Mouse (Mus musculus) midbrain, embryonic 15.5 days (tissue): Measurements from ENCODE around the gene Asic4. TPM values are rescaled to one million over a fixed set of nuclear protein-coding genes. Genes with fewer than 3 reads are reported as not detected.

Experiments
- ATAC-seq: fragments of 200-750 bp; cut with Nextera tagmentation; replicated peaks from 2 replicates; pipeline ENCODE4 v1.8.0; 2017; ENCODE audit warnings: moderate TSS enrichment
- H3K27ac ChIP-seq: fragments of 300-500 bp; sonication (generic); 2 replicates; pipeline ENCODE4 v1.5.1; 2015; ENCODE audit warnings: mild to moderate bottlenecking, inconsistent platforms
- H3K27me3 ChIP-seq: fragments of 300-500 bp; sonication (generic); replicated peaks from 2 replicates; pipeline ENCODE4 v1.6.1; 2015; ENCODE audit warnings: inconsistent platforms
- H3K36me3 ChIP-seq: fragments of 300-500 bp; sonication (generic); replicated peaks from 2 replicates; pipeline ENCODE4 v1.6.1; 2015; ENCODE audit warnings: inconsistent platforms
- H3K4me1 ChIP-seq: fragments of 300-500 bp; sonication (generic); 2 replicates; pipeline ENCODE4 v1.6.1; 2015; ENCODE audit warnings: inconsistent platforms
- H3K4me2 ChIP-seq: fragments of 300-500 bp; sonication (generic); 2 replicates; pipeline ENCODE4 v1.6.1; 2015; ENCODE audit warnings: inconsistent platforms, mild to moderate bottlenecking, moderate library complexity
- H3K4me3 ChIP-seq: fragments of 300-500 bp; sonication (generic); 2 replicates; pipeline ENCODE4 v1.5.1; 2015; ENCODE audit warnings: mild to moderate bottlenecking, inconsistent platforms
- H3K9ac ChIP-seq: fragments of 300-500 bp; sonication (generic); 2 replicates; pipeline ENCODE4 v1.6.1; 2015; ENCODE audit warnings: mild to moderate bottlenecking, inconsistent platforms
- H3K9me3 ChIP-seq: fragments of 300-500 bp; sonication (generic); 2 replicates; pipeline ENCODE4 v1.6.1; 2016; ENCODE audit warnings: inconsistent platforms
- WGBS: fragments of 180-500 bp; shearing (Covaris S2); methylation state at CpG from one replicate; pipeline ENCODE4 v1.1.7; 2015; ENCODE audit warnings: mixed read lengths; 5-methylcytosine and 5-hydroxymethylcytosine counted together
- polyA plus RNA-seq: library from polyadenylated mRNA; unstranded; fragments of >200 nt; fragmentation: Nextera tagmentation; extraction: Ambion mirVana; gene quantifications from 2 replicates; pipeline ENCODE4 v1.2.1, GENCODE M21; 2015

Gene Asic4
- 64.4 and 73.2 TPM in 2 replicates for polyA plus RNA-seq

DNA sequence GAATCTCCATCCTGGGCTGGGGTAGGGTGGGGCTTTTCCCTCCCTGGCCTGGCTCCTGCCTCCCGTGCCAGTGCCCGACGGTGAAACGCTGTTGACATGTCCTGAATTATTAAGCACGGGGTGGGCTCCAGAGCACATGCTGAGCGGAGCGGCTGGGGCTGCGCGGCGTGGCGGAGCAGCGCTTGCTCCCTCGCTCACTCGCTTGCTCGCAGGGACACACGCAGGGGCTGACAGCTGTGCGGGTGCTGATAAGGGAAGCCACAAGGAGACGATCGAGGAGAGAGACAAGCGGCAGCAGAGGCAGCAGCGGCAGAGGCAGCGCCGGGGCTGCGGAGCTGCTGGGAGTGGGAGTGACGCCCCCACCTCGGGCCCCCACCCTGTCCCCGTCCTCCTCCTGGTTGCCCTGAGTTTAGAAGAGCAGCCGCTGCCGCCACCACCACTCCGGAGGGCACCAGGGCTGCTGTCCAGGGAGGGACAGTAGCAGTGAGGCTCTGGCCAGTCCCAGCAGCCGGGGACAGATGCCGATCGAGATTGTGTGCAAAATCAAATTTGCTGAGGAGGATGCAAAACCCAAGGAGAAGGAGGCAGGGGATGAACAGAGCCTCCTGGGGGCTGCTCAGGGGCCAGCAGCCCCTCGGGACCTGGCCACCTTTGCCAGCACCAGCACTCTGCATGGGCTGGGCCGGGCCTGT, at the start of gene Asic4:
Gene Asic4, plus strand, starts transcription at position 123 of the 692 bp plus-strand sequence.
- H3K27ac ChIP-seq: peak within 1 kb of the TSS; percentile 82
- no peaks in the 10 kb centered on the region for H3K9me3 ChIP-seq
- ATAC-seq: 0 out of 2 replicates have a peak, but pooled peaks have one; percentile 22
- H3K4me3 ChIP-seq: peak within 1 kb of the TSS; percentile 44
- peak within 1 kb of the TSS; percentile 78 for H3K4me2 ChIP-seq
- H3K27me3 ChIP-seq: peaks cover 15% of the 10 kb centered on the region
- WGBS: 1% methylated on average over 35 of the region's 35 CpGs
- no peaks in the 10 kb centered on the region for H3K36me3 ChIP-seq
- peak within 1 kb of the TSS; percentile 66 for H3K9ac ChIP-seq
- peaks cover 63% of the 10 kb centered on the region for H3K4me1 ChIP-seq

GRCm38 (mm10) chr1:75400493-75401115, 49.6 kb upstream of the Asic4 start:
- Histone ChIP-seq H3K9ac (no peak overlapping the region), H3K4me1 (peaks cover 23% of the 10 kb centered on the region), H3K27ac (no peak overlapping the region), H3K4me3 (no peak overlapping the region), H3K36me3 (peaks cover 28% of the 10 kb centered on the region; the same call in 1 of the 2 replicates), H3K9me3 (no peaks in the 10 kb centered on the region), H3K4me2 (peak overlapping the region; percentile 27; the same call in 1 of the 2 replicates), H3K27me3 (no peaks in the 10 kb centered on the region)
- ATAC-seq: no peak; the same call in 1 of the 2 replicates
- WGBS: 48% methylated on average over 6 of the region's 6 CpGs

GRCm38 (mm10) chr1:75405547-75405946, 44.7 kb upstream of the Asic4 start:
- no peaks in the 10 kb centered on the region for H3K27me3 ChIP-seq
- no peak overlapping the region for H3K4me3 ChIP-seq
- 56% methylated on average over 3 of the region's 3 CpGs for WGBS
- peaks cover 29% of the 10 kb centered on the region; the same call in 1 of the 2 replicates for H3K36me3 ChIP-seq
- no peak overlapping the region for H3K9ac ChIP-seq
- no peak for ATAC-seq
- H3K9me3 ChIP-seq: no peaks in the 10 kb centered on the region
- no peak overlapping the region for H3K27ac ChIP-seq
- no peak overlapping the region for H3K4me2 ChIP-seq
- peaks cover 1% of the 10 kb centered on the region; the same call in 1 of the 2 replicates for H3K4me1 ChIP-seq

DNA sequence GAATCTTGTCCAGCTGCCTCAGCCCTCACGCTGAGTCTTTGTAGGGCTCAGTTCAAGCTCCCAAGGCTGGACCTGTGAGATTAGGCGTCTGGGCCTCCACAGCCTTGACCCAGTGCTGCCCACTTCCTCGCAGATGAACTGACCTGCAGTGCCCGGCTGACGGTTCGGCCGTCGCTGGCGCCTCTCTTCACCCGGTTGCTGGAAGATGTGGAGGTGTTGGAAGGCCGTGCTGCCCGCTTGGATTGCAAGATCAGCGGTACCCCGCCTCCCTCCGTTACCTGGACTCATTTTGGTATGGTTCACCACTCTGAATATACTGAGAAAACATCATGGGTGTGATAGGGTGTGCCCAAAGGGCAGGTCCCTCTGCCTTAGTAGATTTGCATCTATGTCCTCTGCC, 44.1 kb upstream of the Asic4 start:
- Histone ChIP-seq H3K27me3 (no peaks in the 10 kb centered on the region), H3K4me1 (no peaks in the 10 kb centered on the region), H3K4me3 (no peak overlapping the region), H3K4me2 (no peak overlapping the region), H3K9me3 (no peaks in the 10 kb centered on the region), H3K36me3 (peaks cover 29% of the 10 kb centered on the region; the same call in 1 of the 2 replicates), H3K9ac (no peak overlapping the region), H3K27ac (no peak overlapping the region)
- no peak for ATAC-seq
- WGBS: 93% methylated on average over 15 of the region's 15 CpGs

GRCm38 (mm10) chr1:75407056-75407455, 43.2 kb upstream of the Asic4 start:
- Histone ChIP-seq H3K4me1 (no peaks in the 10 kb centered on the region), H3K27me3 (no peaks in the 10 kb centered on the region), H3K9ac (no peak overlapping the region), H3K27ac (no peak overlapping the region), H3K4me2 (no peak overlapping the region), H3K36me3 (peaks cover 20% of the 10 kb centered on the region; the same call in 1 of the 2 replicates), H3K9me3 (no peaks in the 10 kb centered on the region), H3K4me3 (no peak overlapping the region)
- no peak for ATAC-seq
- WGBS: 93% methylated on average over 9 of the region's 9 CpGs

- Histone ChIP-seq H3K4me2 (no peak overlapping the region), H3K9me3 (no peaks in the 10 kb centered on the region), H3K4me3 (no peak overlapping the region), H3K36me3 (0 out of 2 replicates have a peak, but pooled peaks cover 9% of the 10 kb centered on the region), H3K27me3 (no peaks in the 10 kb centered on the region), H3K4me1 (no peaks in the 10 kb centered on the region), H3K27ac (no peak overlapping the region), H3K9ac (no peak overlapping the region)
- WGBS: 77% methylated on average over 4 of the region's 4 CpGs
- ATAC-seq: no peak
These were observed 42.0 kb upstream of the Asic4 start for GRCm38 (mm10) chr1:75408210-75408609.

DNA sequence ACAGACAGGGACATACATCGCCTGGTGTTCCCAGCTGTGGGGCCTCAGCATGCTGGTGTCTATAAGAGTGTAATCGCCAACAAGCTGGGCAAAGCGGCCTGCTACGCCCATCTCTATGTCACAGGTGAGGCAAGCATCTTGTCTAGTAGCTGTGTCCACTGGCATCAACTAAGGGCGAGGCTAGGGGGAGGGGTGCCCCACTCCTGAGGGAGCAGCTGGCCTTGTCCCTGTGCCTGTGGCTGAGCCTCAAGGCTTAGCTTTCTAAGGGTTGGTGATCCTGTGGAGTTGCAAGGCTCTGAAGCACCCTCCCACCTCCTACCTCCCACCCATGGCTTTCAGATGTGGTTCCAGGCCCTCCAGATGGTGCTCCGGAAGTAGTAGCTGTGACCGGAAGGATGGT, 40.3 kb upstream of the Asic4 start:
- no peaks in the 10 kb centered on the region for H3K27me3 ChIP-seq
- ATAC-seq: no peak
- no peak overlapping the region for H3K4me2 ChIP-seq
- no peaks in the 10 kb centered on the region for H3K9me3 ChIP-seq
- H3K4me3 ChIP-seq: no peak overlapping the region
- WGBS: 90% methylated on average over 7 of the region's 7 CpGs
- H3K9ac ChIP-seq: no peak overlapping the region
- no peaks in the 10 kb centered on the region for H3K4me1 ChIP-seq
- 0 out of 2 replicates have a peak, but pooled peaks cover 4% of the 10 kb centered on the region for H3K36me3 ChIP-seq
- no peak overlapping the region for H3K27ac ChIP-seq

DNA sequence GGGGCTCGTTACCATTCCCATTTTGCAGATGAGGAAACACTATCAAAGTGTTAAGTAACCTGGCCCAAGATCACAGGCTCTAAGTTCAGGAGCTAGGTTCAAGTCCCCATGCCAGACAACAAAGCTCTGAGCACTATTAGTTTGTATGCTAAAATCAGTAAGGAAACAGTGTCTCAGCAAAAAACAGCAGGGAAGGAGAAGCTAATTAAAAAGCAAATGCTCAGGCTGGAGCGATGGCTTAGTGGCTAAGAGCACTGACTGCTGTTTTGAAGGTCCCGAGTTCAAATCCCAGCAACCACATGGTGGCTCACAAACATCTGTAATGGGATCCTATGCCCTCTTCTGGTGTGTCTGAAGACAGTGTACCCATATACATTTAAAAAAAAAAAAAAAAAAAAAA, 38.0 kb upstream of the Asic4 start:
- WGBS: 95% methylated on average over 3 of the region's 3 CpGs
- Histone ChIP-seq H3K4me3 (no peak overlapping the region), H3K4me2 (no peak overlapping the region), H3K4me1 (no peaks in the 10 kb centered on the region), H3K9me3 (no peaks in the 10 kb centered on the region), H3K9ac (no peak overlapping the region), H3K36me3 (no peaks in the 10 kb centered on the region), H3K27me3 (no peaks in the 10 kb centered on the region), H3K27ac (no peak overlapping the region)
- no peak for ATAC-seq

DNA sequence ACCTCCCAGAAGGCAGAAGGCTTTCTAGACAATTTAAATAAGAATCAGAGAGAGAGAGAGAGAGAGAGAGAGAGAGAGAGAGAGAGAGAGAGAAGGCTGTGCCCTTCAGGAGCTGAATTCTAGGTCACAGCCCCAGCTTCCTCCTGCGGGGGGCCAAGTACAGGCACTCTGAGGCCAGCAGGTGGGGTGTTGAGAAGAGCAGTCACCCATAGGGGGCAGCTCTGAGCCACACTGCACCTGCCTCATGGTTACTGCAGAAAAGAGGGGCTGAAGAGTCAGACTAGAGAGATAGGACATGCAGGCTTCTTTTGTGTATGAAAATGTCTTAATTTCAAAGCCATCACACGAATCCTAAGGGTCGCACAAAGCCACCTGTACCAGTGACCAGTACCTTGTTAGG, 36.5 kb upstream of the Asic4 start:
- Histone ChIP-seq H3K36me3 (no peaks in the 10 kb centered on the region), H3K27me3 (no peaks in the 10 kb centered on the region), H3K9me3 (no peaks in the 10 kb centered on the region), H3K27ac (no peak overlapping the region), H3K4me2 (no peak overlapping the region), H3K9ac (no peak overlapping the region), H3K4me1 (no peaks in the 10 kb centered on the region), H3K4me3 (no peak overlapping the region)
- no peak for ATAC-seq
- WGBS: 49% methylated on average over 3 of the region's 3 CpGs

GRCm38 (mm10) chr1:75421794-75422193, 28.4 kb upstream of the Asic4 start:
- H3K27me3 ChIP-seq: peaks cover 44% of the 10 kb centered on the region
- no peak overlapping the region for H3K27ac ChIP-seq
- peaks cover 21% of the 10 kb centered on the region for H3K4me1 ChIP-seq
- peak overlapping the region; percentile 53 for H3K4me2 ChIP-seq
- no peaks in the 10 kb centered on the region for H3K36me3 ChIP-seq
- ATAC-seq: peak; percentile 22; the same call in 1 of the 2 replicates
- no peaks in the 10 kb centered on the region for H3K9me3 ChIP-seq
- H3K9ac ChIP-seq: no peak overlapping the region
- peak overlapping the region; percentile 33 for H3K4me3 ChIP-seq
- WGBS: 5% methylated on average over 20 of the region's 20 CpGs

- Histone ChIP-seq H3K27ac (no peak overlapping the region), H3K4me2 (peak overlapping the region; percentile 53), H3K9me3 (no peaks in the 10 kb centered on the region), H3K4me3 (peak overlapping the region; percentile 33), H3K36me3 (no peaks in the 10 kb centered on the region), H3K4me1 (peaks cover 21% of the 10 kb centered on the region), H3K9ac (peak overlapping the region; percentile 25; the same call in 1 of the 2 replicates), H3K27me3 (peaks cover 44% of the 10 kb centered on the region)
- ATAC-seq: peak; percentile 28; the same call in 1 of the 2 replicates
- 5% methylated on average over 32 of the region's 32 CpGs for WGBS
These were observed 27.9 kb upstream of the Asic4 start for GRCm38 (mm10) chr1:75422216-75422822.

DNA sequence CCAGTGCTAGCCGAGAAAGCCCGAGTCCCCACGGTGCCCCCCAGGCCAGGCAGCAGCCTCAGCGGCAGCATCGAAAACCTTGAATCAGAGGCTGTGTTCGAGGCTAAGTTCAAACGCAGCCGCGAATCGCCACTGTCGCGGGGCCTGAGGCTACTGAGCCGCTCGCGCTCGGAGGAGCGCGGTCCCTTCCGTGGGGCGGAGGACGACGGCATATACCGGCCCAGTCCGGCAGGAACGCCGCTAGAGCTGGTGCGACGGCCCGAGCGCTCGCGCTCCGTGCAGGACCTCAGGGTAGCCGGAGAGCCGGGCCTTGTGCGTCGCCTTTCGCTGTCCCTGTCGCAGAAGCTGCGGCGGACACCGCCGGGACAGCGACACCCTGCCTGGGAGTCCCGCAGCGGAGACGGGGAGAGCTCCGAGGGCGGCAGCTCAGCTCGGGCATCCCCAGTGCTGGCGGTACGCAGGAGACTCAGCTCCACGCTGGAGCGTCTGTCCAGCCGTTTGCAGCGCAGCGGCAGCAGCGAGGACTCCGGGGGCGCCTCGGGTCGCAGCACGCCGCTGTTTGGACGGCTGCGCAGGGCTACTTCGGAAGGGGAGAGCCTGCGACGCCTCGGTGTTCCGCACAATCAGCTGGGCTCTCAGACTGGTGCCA, 27.3 kb upstream of the Asic4 start:
- peak overlapping the region; percentile 33 for H3K4me3 ChIP-seq
- H3K9me3 ChIP-seq: no peaks in the 10 kb centered on the region
- peaks cover 44% of the 10 kb centered on the region for H3K27me3 ChIP-seq
- ATAC-seq: peak; percentile 43
- H3K4me1 ChIP-seq: peaks cover 21% of the 10 kb centered on the region
- peak overlapping the region; percentile 53 for H3K4me2 ChIP-seq
- H3K9ac ChIP-seq: peak overlapping the region; percentile 25; the same call in 1 of the 2 replicates
- peak overlapping the region; percentile 10; the same call in 1 of the 2 replicates for H3K27ac ChIP-seq
- no peaks in the 10 kb centered on the region for H3K36me3 ChIP-seq
- WGBS: under 1% methylated on average over 70 of the region's 71 CpGs
